ENCODE assay signal across 8 mouse cellular contexts in genomic region chr13:17803331-17804057, GRCm38 (mm10). TPM values are rescaled to one million over a fixed set of nuclear protein-coding genes. Genes with fewer than 3 reads are reported as not detected.
DNase-seq lines count a peak whose midpoint lies in the region; ATAC-seq and TF ChIP-seq lines count a peak whose summit lies in the region.

No protein-coding gene starts in this region.

- peak overlapping the region; percentile 91 for H3K9ac ChIP-seq in hindbrain, embryonic 16.5 days (ENCODE audit: low read depth, low read length)

- peak overlapping the region; percentile 92 for H3K4me2 ChIP-seq in hindbrain, embryonic 16.5 days (ENCODE audit: low read length)

- intact Hi-C loops in left cerebral cortex, adult 2 months (cut with DNase I): loop anchor here (1.0 to 2.0 kb wide), 2 partner anchors 31 to 57 kb away; no protein-coding TSS in a partner anchor

- peaks cover 51% of the 10 kb centered on the region for H3K79me2 ChIP-seq in macrophage (ENCODE audit: inconsistent target)

- H3K36me3 ChIP-seq in hindbrain, embryonic 16.5 days (ENCODE audit: control insufficient read depth, insufficient read depth, low read length): no peaks in the 10 kb centered on the region
- H3K36me3 ChIP-seq in macrophage (ENCODE audit: inconsistent target): no peaks in the 10 kb centered on the region

- under 1% methylated on average over 52 of the region's 85 CpGs for WGBS in hindbrain, embryonic 16.5 days
- under 1% methylated on average over 75 of the region's 85 CpGs for WGBS in macrophage (ENCODE audit: missing documents)

- peak; percentile 12 for ATAC-seq in hindbrain, embryonic 16.5 days

- DNase-seq in T-cell, adult 2 months (ENCODE audit: low spot score): peak; percentile 74
- peak; percentile 62 to 75 for DNase-seq in cerebellum, postnatal 36 days
- peak; percentile 76 for DNase-seq in gastrocnemius, adult 18-20 months (ENCODE audit: low spot score)
- DNase-seq in left cerebral cortex, adult 2 months (ENCODE audit: extremely low spot score in 1 of 2, low spot score in 2 of 2): peak; percentile 67 to 70
- peak; percentile 54 for DNase-seq in retina, postnatal 7 days (ENCODE audit: low read depth, low spot score)
- DNase-seq in urinary bladder, adult 18-20 months (ENCODE audit: low spot score in 2 of 2): peak; percentile 67 to 76

- no peaks in the 10 kb centered on the region for H3K9me3 ChIP-seq in hindbrain, embryonic 16.5 days (ENCODE audit: control insufficient read depth, low read length)

- peak; percentile 62 for TF ChIP-seq CTCF in left cerebral cortex, adult 2 months (IDR thresholded peaks at IDR 0.05)

- H3K27ac ChIP-seq in hindbrain, embryonic 16.5 days (ENCODE audit: low read depth, low read length): peak overlapping the region; percentile 98
- peak overlapping the region; percentile 99 for H3K27ac ChIP-seq in left cerebral cortex, adult 2 months
- H3K27ac ChIP-seq in macrophage: no peak overlapping the region

- no peaks in the 10 kb centered on the region for H3K27me3 ChIP-seq in hindbrain, embryonic 16.5 days (replicated peaks; ENCODE audit: control insufficient read depth, insufficient read depth, low read length)

- H3K4me3 ChIP-seq in hindbrain, embryonic 16.5 days (ENCODE audit: low read length): peak overlapping the region; percentile 99
- H3K4me3 ChIP-seq in left cerebral cortex, adult 2 months: peak overlapping the region; percentile 65
- peak overlapping the region; percentile 76 for H3K4me3 ChIP-seq in macrophage (ENCODE audit: inconsistent target)

- peaks cover 9% of the 10 kb centered on the region for H3K4me1 ChIP-seq in hindbrain, embryonic 16.5 days (ENCODE audit: control insufficient read depth, insufficient read depth, low read depth, low read length)

RNA-seq across cellular contexts. Expression of gene Cdk13, which starts 1.4 kb away (rescaled TPM):
- total RNA-seq in gastrocnemius, adult 18-20 months (2021): 10 to 100 TPM; 18.6 to 19.6 TPM
- polyA plus RNA-seq in hindbrain, embryonic 16.5 days (2015; fragmentation: Nextera tagmentation; extraction: Ambion mirVana): 9.0 and 9.5 TPM in 2 replicates
- 10 to 100 TPM; 55.9 to 71.6 TPM for total RNA-seq in left cerebral cortex, adult 2 months (2021)
- 100 to 1,000 TPM; 169 to 302 (median 235) TPM for total RNA-seq in macrophage (2018; cell fraction: chromatin; rRNA removed)
- 10 to 100 TPM; 31.2 to 54.4 (median 42.6) TPM for total RNA-seq in macrophage (2018; cell fraction: cytosol; rRNA removed)
- total RNA-seq in macrophage (2018; cell fraction: nucleus; rRNA removed): 100 to 1,000 TPM in 20 of 26 experiments, 10 to 100 TPM in 6; 83.8 to 161 (median 114) TPM
- polyA plus RNA-seq in macrophage (2018): 23.1 to 34.6 TPM (median 26.1 TPM) in 3 replicates
